Mouse (Mus musculus): ENCODE measurements around the gene Morc1. TPM values are rescaled to one million over a fixed set of nuclear protein-coding genes. Genes with fewer than 3 reads are reported as not detected.

Morc1 gene
- total and polyA plus RNA-seq, 3 experiments = 0.64 TPM; not detected in 2

DNA sequence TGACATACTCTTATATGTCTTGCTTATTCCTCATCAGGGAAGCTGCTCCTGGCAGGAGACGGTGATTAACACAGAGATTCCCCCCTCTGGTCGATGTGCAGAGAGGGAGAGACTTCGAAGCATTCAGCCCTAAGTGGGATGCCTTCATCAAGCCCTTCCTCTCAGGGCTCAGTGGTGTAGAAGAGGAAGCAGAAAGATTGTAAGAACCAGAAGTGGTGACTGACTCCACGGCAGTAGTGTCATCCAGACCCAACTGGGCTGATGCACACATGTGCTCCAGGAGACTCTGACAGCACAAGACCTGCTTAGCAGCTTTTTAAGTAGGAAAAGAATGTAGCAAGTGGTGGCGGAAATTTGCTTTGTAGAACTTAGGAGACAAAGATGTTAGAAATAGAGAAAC is 143.0 kb downstream of the Morc1 start:
- in situ Hi-C loops (cut with MboI; ENCODE audit: low pct_ligation_motif_present, low pct_unique_long_range_greater_than_20kb, low sequenced_read_pairs) = no loop called here
- DNase-seq (ENCODE audit: extremely low read depth) = no peak
- no peak overlapping the region for H3K9ac ChIP-seq (ENCODE audit: insufficient read depth, low read depth)
- dilution Hi-C loops (cut with MboI; ENCODE audit: extremely low pct_ligation_motif_present, extremely low pct_unique_long_range_greater_than_20kb, low sequenced_read_pairs) = no loop called here
- H3K79me2 ChIP-seq (replicated peaks; ENCODE audit: control insufficient read depth, extremely low read depth, insufficient read depth, poor library complexity, severe bottlenecking) = no peaks in the 10 kb centered on the region
- H3K4me3 ChIP-seq (replicated peaks in 1 of 3; ENCODE audit: low read depth in 2 of 3, low read length in 2 of 3, poor library complexity in 1 of 3) = no peak overlapping the region
- H3K4me2 ChIP-seq (ENCODE audit: insufficient read depth, low read depth, poor library complexity, severe bottlenecking) = no peak overlapping the region
- H3K9me3 ChIP-seq (replicated peaks; ENCODE audit: low read length) = peaks cover 61% of the 10 kb centered on the region
- H3K27me3 ChIP-seq (replicated peaks) = no peaks in the 10 kb centered on the region
- H3K27ac ChIP-seq (ENCODE audit: insufficient read depth, low read depth) = no peak overlapping the region
- no peaks in the 10 kb centered on the region for H3K4me1 ChIP-seq (ENCODE audit: control insufficient read depth in 1 of 2, insufficient read depth in 2 of 2)
- TF ChIP-seq E2F4 (IDR thresholded peaks at IDR 0.05; ENCODE audit: insufficient replicate concordance, low read depth, low read length) (no peak), MYC (IDR thresholded peaks at IDR 0.05; ENCODE audit: low read depth, low read length) (no peak), IRF4 (IDR thresholded peaks at IDR 0.05; ENCODE audit: low read depth, low read length) (no peak), RCOR1 (conservative IDR thresholded peaks at IDR 0.05; ENCODE audit: low read depth, low read length) (no peak), MAX (IDR thresholded peaks at IDR 0.05; ENCODE audit: low read length) (no peak), CHD1 (IDR thresholded peaks at IDR 0.05; ENCODE audit: low read depth, low read length) (no peak), ETS1 (conservative IDR thresholded peaks at IDR 0.05; ENCODE audit: low read depth, low read length) (no peak), UBTF (IDR thresholded peaks at IDR 0.05; ENCODE audit: low read depth, low read length) (no peak)
- H3K36me3 ChIP-seq (replicated peaks in 1 of 2; ENCODE audit: control insufficient read depth in 1 of 2, insufficient read depth in 1 of 2, low read length in 1 of 2) = no peaks in the 10 kb centered on the region

DNA sequence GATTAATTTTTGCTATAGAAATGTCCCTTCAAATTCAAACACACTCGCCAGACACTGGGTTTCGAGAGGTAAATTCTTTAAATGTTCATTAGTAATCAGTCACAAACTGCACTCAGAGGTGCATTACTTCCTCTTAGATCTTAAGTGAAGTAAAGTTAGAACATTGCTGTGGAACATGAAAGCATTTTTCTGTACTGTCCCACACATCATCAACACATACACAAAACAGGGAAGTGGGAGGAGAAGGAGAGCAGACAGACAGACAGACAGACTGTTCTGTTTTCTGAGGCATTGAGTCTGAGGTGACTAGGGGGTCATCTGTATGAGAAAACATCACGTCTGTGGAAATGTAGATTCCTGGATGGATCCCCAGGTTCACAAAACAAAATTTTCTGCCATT is 143.5 kb downstream of the Morc1 start:
- H3K36me3 ChIP-seq (replicated peaks in 1 of 2; ENCODE audit: control insufficient read depth in 1 of 2, insufficient read depth in 1 of 2, low read length in 1 of 2) = no peaks in the 10 kb centered on the region
- no peaks in the 10 kb centered on the region for H3K4me1 ChIP-seq (ENCODE audit: control insufficient read depth in 1 of 2, insufficient read depth in 2 of 2)
- dilution Hi-C loops (cut with MboI; ENCODE audit: extremely low pct_ligation_motif_present, extremely low pct_unique_long_range_greater_than_20kb, low sequenced_read_pairs) (no loop called here), in situ Hi-C loops (cut with MboI; ENCODE audit: low pct_ligation_motif_present, low pct_unique_long_range_greater_than_20kb, low sequenced_read_pairs) (no loop called here)
- H3K79me2 ChIP-seq (replicated peaks; ENCODE audit: control insufficient read depth, extremely low read depth, insufficient read depth, poor library complexity, severe bottlenecking) = no peaks in the 10 kb centered on the region
- DNase-seq (ENCODE audit: extremely low read depth) = no peak
- TF ChIP-seq MEF2A (IDR thresholded peaks at IDR 0.05; ENCODE audit: borderline replicate concordance, low read depth, low read length) (no peak), GABPA (IDR thresholded peaks at IDR 0.05; ENCODE audit: insufficient replicate concordance, low read depth, low read length) (no peak), ZMIZ1 (IDR thresholded peaks at IDR 0.05; ENCODE audit: low read depth, low read length) (no peak), POLR2A (IDR thresholded peaks at IDR 0.05; ENCODE audit: low read depth, low read length) (no peak), CTCF (conservative IDR thresholded peaks at IDR 0.05 in 1 of 2, IDR thresholded peaks at IDR 0.05 in 1 of 2; ENCODE audit: low read depth in 2 of 2, low read length in 2 of 2) (no peak), RAD21 (IDR thresholded peaks at IDR 0.05; ENCODE audit: low read depth, low read length) (no peak), CHD2 (IDR thresholded peaks at IDR 0.05; ENCODE audit: low read length) (no peak), RCOR1 (conservative IDR thresholded peaks at IDR 0.05; ENCODE audit: low read depth, low read length) (no peak), UBTF (IDR thresholded peaks at IDR 0.05; ENCODE audit: low read depth, low read length) (no peak), NELFE (IDR thresholded peaks at IDR 0.05; ENCODE audit: low read depth, low read length) (no peak), MAZ (IDR thresholded peaks at IDR 0.05; ENCODE audit: low read depth, low read length) (no peak), ZKSCAN1 (IDR thresholded peaks at IDR 0.05; ENCODE audit: borderline replicate concordance, low read depth, low read length) (no peak), E2F4 (IDR thresholded peaks at IDR 0.05; ENCODE audit: insufficient replicate concordance, low read depth, low read length) (no peak), POLR2AphosphoS2 (IDR thresholded peaks at IDR 0.05; ENCODE audit: low read depth, low read length) (no peak), NRF1 (IDR thresholded peaks at IDR 0.05; ENCODE audit: low read depth, low read length) (no peak), ETS1 (conservative IDR thresholded peaks at IDR 0.05; ENCODE audit: low read depth, low read length) (no peak), BHLHE40 (IDR thresholded peaks at IDR 0.05; ENCODE audit: low read depth, low read length) (no peak), TBP (conservative IDR thresholded peaks at IDR 0.05; ENCODE audit: low read depth, low read length) (no peak)
- no peak overlapping the region for H3K9ac ChIP-seq (ENCODE audit: insufficient read depth, low read depth)
- H3K9me3 ChIP-seq (replicated peaks; ENCODE audit: low read length) = peaks cover 61% of the 10 kb centered on the region
- no peak overlapping the region for H3K27ac ChIP-seq (ENCODE audit: insufficient read depth, low read depth)
- no peak overlapping the region for H3K4me2 ChIP-seq (ENCODE audit: insufficient read depth, low read depth, poor library complexity, severe bottlenecking)
- no peak overlapping the region for H3K4me3 ChIP-seq (replicated peaks in 1 of 3; ENCODE audit: low read depth in 2 of 3, low read length in 2 of 3, poor library complexity in 1 of 3)
- H3K27me3 ChIP-seq (replicated peaks) = no peaks in the 10 kb centered on the region
